Mouse (Mus musculus): ENCODE data around the gene Klhdc2.

DNA sequence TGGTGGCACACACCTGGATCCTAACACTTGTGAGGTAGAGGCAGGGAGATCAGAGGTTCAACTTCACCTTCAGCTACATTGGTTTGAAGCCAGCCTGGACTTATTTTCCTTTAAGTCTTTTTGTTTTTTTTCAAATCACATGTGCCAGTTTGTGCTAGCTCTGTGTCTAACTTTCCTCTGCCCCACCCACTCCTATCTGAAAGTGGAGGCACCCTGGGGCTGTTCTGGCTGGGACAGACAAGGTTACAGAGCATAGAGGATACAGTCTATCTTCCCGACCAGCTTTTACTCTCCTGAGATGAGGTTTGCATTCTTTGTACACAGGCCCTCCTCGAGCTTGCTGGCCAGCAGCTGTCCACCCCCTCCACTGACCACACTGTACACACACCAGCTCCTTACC, 2.7 kb upstream of the Klhdc2 start:
- peak; percentile 98 for TF ChIP-seq EP300 (IDR thresholded peaks at IDR 0.05; ENCODE audit: low read depth)
- no peak for TF ChIP-seq CTCF (IDR thresholded peaks at IDR 0.05; ENCODE audit: low read depth)
